Mouse (Mus musculus) gastrocnemius, postnatal 25 days (tissue): ENCODE results near the gene Ccdc148. TPM values are rescaled to one million over a fixed set of nuclear protein-coding genes. Genes with fewer than 3 reads are reported as not detected.

Source experiments
- DNase-seq: peaks from one replicate; pipeline ENCODE4 v3.0.0; 2022
- total RNA-seq, 2 experiments: library from RNA; stranded (reverse); gene quantifications; 1 replicate in 1 of 2; 2 replicates in 1 of 2; pipeline ENCODE4 v1.2.3; 2021

The Ccdc148 gene
- total RNA-seq, 2 experiments from 2014 or later = not detected

- DNase-seq = no peak
These were observed 110.8 kb downstream of the Ccdc148 start for GRCm38 (mm10) chr2:59049686-59050085.

- no peak for DNase-seq
These were observed 111.6 kb downstream of the Ccdc148 start for GRCm38 (mm10) chr2:59048775-59049451.

GRCm38 (mm10) chr2:59043313-59044032 is 117.0 kb downstream of the Ccdc148 start:
- no peak for DNase-seq

GRCm38 (mm10) chr2:59042616-59043015 is 117.9 kb downstream of the Ccdc148 start:
- DNase-seq = no peak

- no peak for DNase-seq
These were observed 124.0 kb downstream of the Ccdc148 start for GRCm38 (mm10) chr2:59036433-59036832.

GRCm38 (mm10) chr2:59035206-59035605 is 125.3 kb downstream of the Ccdc148 start:
- DNase-seq = no peak

- DNase-seq = no peak
These were observed 126.2 kb downstream of the Ccdc148 start for GRCm38 (mm10) chr2:59034281-59034680.

- DNase-seq = no peak
These were observed 135.9 kb downstream of the Ccdc148 start for GRCm38 (mm10) chr2:59024558-59024957.

GRCm38 (mm10) chr2:59007356-59007755 is 153.1 kb downstream of the Ccdc148 start:
- DNase-seq = no peak

GRCm38 (mm10) chr2:59006567-59007340 is 153.7 kb downstream of the Ccdc148 start:
- DNase-seq = no peak

- no peak for DNase-seq
These were observed 163.3 kb downstream of the Ccdc148 start for GRCm38 (mm10) chr2:58997151-58997550.

- DNase-seq = no peak
These were observed 167.9 kb downstream of the Ccdc148 start for GRCm38 (mm10) chr2:58992431-58993191.

GRCm38 (mm10) chr2:58978095-58978494 is 182.4 kb downstream of the Ccdc148 start:
- no peak for DNase-seq

- no peak for DNase-seq
These were observed 188.8 kb downstream of the Ccdc148 start for GRCm38 (mm10) chr2:58971507-58972275.

- DNase-seq = no peak
These were observed 203.6 kb downstream of the Ccdc148 start for GRCm38 (mm10) chr2:58956770-58957300.

- DNase-seq = no peak
These were observed 204.1 kb downstream of the Ccdc148 start for GRCm38 (mm10) chr2:58956351-58956750.

GRCm38 (mm10) chr2:58952101-58952500 is 208.4 kb downstream of the Ccdc148 start:
- DNase-seq = no peak

GRCm38 (mm10) chr2:58948796-58949195 is 211.7 kb downstream of the Ccdc148 start:
- no peak for DNase-seq

- DNase-seq = no peak
These were observed 219.1 kb downstream of the Ccdc148 start for GRCm38 (mm10) chr2:58941361-58941760.

- no peak for DNase-seq
These were observed 234.9 kb downstream of the Ccdc148 start for GRCm38 (mm10) chr2:58925551-58925950.

- no peak for DNase-seq
These were observed 242.1 kb downstream of the Ccdc148 start for GRCm38 (mm10) chr2:58918351-58918750.
